Mouse (Mus musculus) urinary bladder, postnatal 36 days (tissue): ENCODE measurements around the gene Gdf3.
"Not testable (repeated sequence)": the region's sequence is repeated elsewhere in the genome, so short reads cannot be mapped to it uniquely, and the experiment has no call there.

Experiments
- DNase-seq, 2 experiments: peaks; one replicate each; pipeline ENCODE4 v3.0.0; 2022; ENCODE audit warnings: low spot score in 2 of 2, mixed read lengths in 1 of 2

Gene Gdf3

DNA sequence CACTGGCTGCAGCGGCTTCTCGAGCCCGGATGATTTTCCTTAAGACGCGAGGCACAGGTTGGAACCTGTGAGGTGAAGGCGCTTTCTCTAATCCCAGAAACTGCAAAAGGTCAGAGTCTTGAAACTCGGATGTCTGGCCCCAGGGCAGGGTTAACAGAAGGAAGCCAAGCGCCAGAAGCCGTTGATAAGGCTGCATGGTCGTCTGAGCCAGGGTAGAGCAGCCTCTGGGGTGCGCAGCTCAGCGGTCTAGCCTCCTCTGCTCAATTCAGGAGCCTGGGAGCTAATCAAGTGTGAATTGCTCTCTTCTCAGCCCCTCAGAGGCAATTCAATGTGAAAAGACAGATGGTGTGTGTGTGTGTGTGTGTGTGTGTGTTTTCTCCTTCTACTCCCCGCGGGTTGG is at the start of gene Gdf3:
Gdf3 (minus strand) TSS at position 317 of the 400 bp plus-strand sequence.
- DNase-seq, result no peak

- DNase-seq, result no peak
These were observed 49.7 kb upstream of the Gdf3 start for GRCm38 (mm10) chr6:122659567-122659966.

DNA sequence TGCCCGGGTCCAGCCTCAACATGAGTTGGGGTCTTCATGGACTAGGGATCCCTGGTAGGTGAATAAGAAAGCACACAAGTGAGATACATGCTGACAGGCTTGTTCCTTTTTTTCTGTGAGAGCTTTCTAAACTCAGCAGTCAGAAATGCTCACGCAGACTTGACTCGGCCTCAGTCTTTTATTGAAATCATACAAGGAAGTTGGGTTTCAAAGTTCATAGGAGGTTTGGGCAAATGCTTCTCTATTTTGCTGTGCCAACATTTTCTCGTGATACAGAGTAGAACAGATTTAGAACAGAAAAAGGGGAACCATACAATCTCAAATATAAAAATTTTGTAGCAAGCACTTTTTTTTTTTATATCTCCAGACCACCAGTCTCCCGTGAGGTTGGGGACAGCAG is 47.7 kb upstream of the Gdf3 start:
- DNase-seq, result no peak

GRCm38 (mm10) chr6:122654301-122654700 is 44.4 kb upstream of the Gdf3 start:
- no peak for DNase-seq

- no peak for DNase-seq
These were observed 40.6 kb upstream of the Gdf3 start for GRCm38 (mm10) chr6:122650398-122650980.

DNA sequence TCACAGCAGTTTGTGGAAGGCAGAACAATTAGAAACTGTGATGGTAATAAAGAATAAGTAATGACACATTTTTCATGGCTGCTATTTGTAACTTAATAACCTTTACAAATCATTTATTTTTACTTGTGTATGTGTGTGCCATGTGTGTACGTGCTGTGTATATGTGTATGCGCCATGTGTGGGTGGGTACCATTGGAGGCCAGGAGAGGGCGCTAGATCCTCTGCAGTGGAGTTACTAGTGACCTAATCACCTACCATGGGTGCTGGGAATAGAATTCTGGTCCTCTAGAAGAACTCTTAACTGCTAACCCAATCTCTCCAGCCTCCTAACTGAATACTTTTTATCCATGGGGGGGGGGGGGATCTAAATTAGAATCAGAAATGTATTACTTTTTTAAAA is 40.0 kb upstream of the Gdf3 start:
- DNase-seq, result no peak

DNA sequence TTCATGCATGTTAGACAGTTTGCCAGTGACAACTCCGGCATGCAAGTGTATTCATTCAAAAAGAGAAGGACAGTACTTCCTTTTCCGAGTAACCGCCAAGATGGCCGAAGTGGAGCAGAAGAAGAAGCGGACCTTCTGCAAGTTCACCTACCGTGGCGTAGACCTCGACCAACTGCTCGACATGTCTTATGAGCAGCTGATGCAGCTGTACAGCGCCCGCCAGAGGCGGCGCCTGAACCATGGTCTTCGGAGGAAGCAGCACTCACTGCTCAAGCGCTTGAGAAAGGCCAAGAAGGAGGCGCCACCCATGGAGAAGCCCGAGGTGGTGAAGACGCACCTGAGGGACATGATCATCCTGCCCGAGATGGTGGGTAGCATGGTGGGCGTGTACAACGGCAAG is 34.3 kb upstream of the Gdf3 start:
- DNase-seq, result not testable (repeated sequence)

DNA sequence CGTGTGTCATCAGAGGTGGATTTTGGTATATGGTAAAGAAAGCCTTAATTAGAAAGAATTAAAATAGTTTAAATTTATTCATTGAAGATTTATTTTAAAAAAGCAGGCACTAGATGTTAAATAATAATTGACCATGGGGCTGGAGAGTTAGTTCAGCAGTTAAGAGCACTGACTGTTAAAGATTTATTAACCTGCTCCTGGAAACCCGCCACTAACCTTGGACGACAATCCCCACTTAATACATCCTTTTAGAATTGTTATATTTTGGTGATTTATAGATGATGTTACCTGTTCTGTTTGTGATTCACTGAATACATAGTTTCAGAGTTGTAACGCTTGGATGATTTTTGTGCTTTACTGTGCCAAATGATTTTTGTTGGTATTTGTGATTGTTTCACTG is 27.7 kb upstream of the Gdf3 start:
- not testable (repeated sequence) for DNase-seq

- no peak for DNase-seq
These were observed 26.8 kb upstream of the Gdf3 start for GRCm38 (mm10) chr6:122636666-122637065.

GRCm38 (mm10) chr6:122635315-122635714 is 25.4 kb upstream of the Gdf3 start:
- peak in 1 of 2 experiments; percentile 33 for DNase-seq

GRCm38 (mm10) chr6:122633411-122633810 is 23.5 kb upstream of the Gdf3 start:
- no peak for DNase-seq

DNA sequence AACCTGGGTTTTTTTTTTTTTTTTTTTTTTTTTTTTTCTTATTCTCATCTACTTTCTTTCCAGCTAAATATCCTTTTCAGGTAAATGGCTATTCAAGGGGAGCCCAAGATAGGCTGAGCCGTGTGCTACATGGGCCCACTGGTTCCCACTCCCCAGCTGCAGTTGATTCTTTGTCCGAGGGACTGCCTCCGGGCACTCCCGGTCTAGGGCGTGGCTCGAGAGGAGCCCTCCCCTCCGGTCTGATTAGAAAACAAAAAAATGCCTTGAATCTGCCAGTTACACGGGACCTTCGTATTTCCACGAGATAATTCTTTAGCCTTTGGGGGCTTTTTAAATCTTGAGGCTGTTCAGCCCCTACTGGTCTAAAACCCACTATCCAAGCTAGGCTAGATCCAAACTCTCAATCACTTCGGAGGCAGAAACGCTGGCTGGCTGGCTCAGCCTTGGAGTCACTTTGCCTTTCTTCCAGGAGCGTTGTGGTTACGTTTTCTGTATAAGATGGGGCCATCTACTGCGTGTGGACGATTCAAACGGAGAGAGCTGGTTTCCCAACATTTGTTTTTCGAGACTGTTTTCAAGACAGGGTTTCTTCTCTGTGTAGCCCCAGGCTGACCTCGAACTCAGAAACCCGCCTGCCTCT is 17.7 kb upstream of the Gdf3 start:
- no peak for DNase-seq

DNA sequence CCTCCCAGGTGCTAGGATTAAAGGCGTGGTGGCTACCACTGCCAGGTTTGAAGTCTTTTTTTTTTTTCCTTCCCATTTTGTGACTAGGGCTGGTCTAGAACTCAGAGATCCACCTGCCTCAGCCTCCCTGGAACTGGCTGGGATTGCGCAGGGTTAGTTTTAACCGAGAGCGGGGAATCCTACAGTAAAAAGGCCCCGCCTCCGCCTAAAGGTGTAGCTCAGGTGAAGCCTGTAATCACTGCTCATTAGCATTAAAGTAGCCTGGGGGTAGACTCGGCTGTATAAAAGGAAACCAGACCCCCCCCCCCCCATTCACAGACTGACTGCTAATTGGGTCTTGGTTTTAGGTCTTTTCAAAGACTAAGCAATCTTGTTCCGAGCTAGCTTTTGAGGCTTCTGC is 16.2 kb upstream of the Gdf3 start, which contains the start of gene Dppa3:
Dppa3 (plus strand) TSS at position 301 of the 400 bp plus-strand sequence.
- DNase-seq, result no peak

- no peak for DNase-seq
These were observed 15.3 kb upstream of the Gdf3 start for GRCm38 (mm10) chr6:122625156-122625555.

- no peak for DNase-seq
These were observed 14.6 kb upstream of the Gdf3 start for GRCm38 (mm10) chr6:122624480-122624879.

DNA sequence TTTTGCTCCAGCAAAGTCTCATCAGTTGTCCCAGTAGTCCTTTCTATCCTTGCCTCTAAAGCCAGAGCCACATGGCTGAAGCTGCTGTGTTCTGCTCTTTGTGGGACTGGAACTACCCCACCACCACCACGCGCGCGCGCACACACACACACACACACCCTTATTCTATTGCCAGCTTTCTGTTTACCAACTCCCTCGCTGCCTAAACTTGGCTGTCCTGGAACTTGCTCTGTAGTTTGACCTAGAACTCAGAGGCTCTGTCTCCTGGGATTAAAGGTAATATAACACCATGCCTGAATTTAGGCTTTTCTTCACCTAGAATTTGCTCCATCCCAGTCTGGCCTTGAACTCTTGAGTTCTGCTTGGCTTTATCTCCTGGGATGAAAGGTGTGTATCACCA is 11.2 kb upstream of the Gdf3 start:
- no peak for DNase-seq

DNA sequence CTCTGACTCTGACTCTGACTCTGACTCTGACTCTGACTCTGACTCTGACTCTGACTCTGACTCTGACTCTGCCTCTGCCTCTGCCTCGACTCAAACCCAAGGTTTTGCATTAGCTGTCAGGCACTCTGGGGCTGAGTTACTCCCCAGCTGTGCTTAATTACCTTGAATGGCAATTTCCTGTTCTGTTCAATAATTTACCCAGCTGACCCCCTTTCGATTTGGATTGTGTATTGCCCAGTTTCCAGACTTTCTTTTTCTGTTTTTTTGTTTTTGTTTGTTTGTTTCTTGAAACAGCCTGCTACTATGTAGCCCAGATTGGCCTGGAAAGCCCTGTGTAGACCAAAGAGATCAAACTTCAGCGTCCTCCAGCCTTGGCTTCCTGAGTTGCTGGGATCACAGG is 6.1 kb upstream of the Gdf3 start:
- DNase-seq, result no peak

DNA sequence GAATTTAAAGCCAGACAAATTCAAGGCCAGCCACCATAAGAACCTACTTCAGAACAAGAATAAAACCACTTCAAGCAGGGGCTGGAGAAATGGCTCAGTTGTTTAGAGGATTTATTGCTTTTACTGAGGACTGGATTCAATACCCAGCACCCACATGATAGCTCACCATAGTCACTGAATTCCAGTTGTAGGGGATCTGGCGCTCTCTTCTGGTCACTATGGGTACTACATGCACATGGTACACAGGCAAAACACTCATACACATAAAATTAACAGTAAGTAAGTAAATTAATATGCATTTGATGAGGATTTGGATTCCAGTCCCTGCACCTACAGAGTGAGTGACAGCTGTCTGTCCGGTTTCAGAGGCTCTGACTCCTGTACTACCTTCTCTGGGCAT is 4.2 kb upstream of the Gdf3 start:
- no peak for DNase-seq

DNA sequence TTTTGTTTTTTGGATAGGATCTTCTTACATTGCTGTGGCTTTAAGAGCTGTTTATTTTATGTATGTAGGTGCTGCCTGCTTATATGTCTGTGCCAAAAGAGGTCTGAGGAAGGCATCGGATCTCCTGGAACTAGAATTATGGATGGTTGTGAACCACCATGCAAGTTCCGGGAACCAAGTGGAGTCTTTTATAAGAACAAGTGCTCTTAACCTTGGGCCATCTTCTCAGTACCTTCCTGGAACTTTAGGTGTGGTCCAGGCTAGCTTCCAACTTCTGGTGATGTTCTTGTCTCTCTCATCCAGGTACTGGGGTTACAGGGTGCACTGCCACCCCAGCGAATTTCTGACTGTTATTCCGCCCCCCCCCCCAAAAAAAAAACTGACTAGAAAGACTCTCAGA is 2.5 kb upstream of the Gdf3 start:
- no peak for DNase-seq

DNA sequence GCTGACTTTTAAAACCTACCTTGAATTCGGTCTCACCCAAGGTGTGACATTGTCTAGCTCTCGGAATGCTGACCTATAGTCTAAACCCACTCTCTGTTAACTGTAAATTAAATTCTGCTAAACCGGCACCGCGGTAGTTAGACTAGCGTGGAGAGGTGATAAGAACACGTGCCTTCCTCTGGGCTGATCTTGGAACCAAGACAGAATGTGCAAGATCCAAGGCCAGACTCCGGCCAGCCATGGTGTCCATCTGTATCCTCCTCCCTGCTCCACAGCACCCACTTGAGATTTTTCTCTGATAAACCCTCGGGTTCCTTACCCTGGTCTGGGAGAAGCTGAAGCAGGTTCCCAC is 534 bp downstream of the Gdf3 start:
- DNase-seq, result no peak

DNA sequence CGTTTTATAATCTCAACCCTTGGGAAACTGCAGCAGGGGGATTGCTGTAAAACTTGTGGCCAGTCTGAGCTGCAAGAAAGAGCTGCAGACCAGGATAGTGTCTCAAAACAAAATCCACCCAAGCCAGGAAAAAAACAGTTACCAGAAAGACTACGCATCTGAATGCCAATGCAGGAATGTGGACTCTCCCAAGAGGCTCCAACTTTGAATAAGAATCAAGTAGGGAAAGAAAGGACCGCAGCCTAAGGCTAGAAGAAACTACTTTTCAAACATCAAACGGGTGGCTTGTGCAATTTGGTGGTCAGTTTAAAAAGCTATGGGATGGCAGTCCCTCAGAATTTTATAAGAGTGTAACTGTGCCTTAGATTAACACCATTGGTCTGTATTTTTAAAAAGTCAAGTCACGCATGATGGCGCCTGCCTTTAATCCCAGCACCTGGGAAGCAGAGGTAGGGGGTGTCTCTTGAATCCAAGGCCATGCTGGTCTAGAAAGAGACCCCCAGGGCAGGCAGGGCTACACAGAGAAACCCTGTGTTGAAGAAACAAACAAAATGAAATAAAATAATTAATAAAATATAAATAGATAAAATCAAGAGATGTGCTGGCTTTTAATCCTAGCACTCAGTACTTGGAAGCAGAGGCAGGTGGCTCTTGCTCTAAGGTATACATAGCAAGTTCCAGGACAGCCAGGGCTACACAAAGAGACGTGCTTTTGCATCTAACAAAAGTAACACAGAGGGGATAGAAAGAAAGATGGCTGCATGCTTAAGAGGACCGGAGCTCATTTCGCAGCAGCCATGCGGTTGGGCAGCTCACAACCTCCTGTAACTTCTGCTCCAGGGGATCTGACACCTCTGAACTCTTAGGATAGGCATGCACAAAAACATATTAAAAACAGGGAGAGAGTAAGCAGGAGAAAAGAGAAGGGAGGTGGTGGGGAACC is 1.2 kb downstream of the Gdf3 start:
- no peak for DNase-seq

DNA sequence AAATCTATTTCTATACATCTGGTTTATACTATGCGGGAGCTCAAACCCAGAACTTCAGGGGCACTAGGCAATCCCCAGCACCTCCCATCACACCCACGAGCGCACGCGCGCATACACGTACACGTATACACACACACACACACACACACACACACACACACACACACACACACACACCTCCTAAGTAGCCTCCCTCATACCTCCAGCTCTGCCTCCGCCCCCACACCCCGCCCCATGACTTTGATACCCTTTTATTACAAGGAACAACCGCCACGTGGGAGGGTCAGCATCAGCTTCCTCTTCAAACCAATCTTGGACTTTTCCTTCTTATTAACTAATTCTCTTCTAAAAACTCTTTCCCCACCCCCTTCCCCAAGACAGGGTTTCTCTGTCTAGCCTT is 2.2 kb downstream of the Gdf3 start:
- no peak for DNase-seq

GRCm38 (mm10) chr6:122606661-122607060 is 3.2 kb downstream of the Gdf3 start:
- no peak for DNase-seq
